Mouse (Mus musculus): ENCODE measurements around the gene Ticam1.

GRCm38 (mm10) chr17:56272644-56273043 lies 3.9 kb downstream of the Ticam1 start:
- TF ChIP-seq CTCF (IDR thresholded peaks at IDR 0.05; ENCODE audit: borderline replicate concordance, extremely low read depth, insufficient read depth, insufficient read length) (no peak), POLR2A (IDR thresholded peaks at IDR 0.05; ENCODE audit: borderline replicate concordance, extremely low read depth, insufficient read depth, insufficient read length, poor library complexity, severe bottlenecking) (no peak)

All from brain, embryonic 14.5 days (tissue).